Mouse (Mus musculus) monocyte, adult 59 days (primary cell): ENCODE results near the gene Nrxn1. TPM values are rescaled to one million over a fixed set of nuclear protein-coding genes. Genes with fewer than 3 reads are reported as not detected.

Experiments
- total RNA-seq, 2 experiments: library from RNA; stranded (reverse); gene quantifications; one replicate each; pipeline ENCODE4 v1.2.4; 2023

The Nrxn1 gene
- total RNA-seq, result not detected

DNA sequence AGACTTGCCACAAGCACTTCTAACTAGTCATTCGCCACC is at the start of gene Nrxn1:
TSS of gene Nrxn1 (minus strand) at position 30 of the 39 bp plus-strand sequence.

